Mouse (Mus musculus): ENCODE measurements at regions not wholly inside any gene's neighbourhood (a gene's known extent, or its start where the extent isn't known, plus 50 kb on each side); places are given as distances from the start of the nearest gene placed in this dataset.

GRCm38 (mm10) chr3:42154909-42155308 is 412.5 kb downstream of the D3Ertd751e start:
- WGBS: 61% methylated on average over 4 of the region's 4 CpGs
- Histone ChIP-seq H3K4me3 (replicated peaks) (no peak overlapping the region), H3K9ac (no peak overlapping the region), H3K9me3 (replicated peaks) (no peaks in the 10 kb centered on the region), H3K4me1 (no peaks in the 10 kb centered on the region), H3K4me2 (no peak overlapping the region), H3K27me3 (no peaks in the 10 kb centered on the region), H3K36me3 (no peaks in the 10 kb centered on the region), H3K27ac (no peak overlapping the region)
- ATAC-seq (replicated peaks; ENCODE audit: low FRiP score): no peak

DNA sequence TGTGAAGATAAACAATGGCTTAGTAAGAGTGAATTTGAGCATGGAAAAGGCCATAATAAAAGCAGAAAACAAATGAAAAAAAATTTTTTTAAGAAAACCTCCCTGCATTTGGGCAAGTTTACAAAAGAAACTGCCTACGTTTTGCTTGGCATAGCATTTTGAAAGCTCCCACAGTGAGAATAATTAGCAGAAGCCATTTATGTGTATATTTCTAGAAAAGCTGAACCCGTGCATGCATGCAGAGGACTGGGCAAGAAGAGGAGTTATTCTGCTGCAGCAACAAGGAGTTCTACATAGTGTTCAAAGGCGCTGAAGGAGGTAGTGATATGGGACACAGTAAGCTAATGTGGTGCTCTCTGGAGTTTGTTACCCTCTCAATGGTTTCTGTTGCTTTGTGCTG is 421.3 kb downstream of the D3Ertd751e start:
- no peak overlapping the region for H3K4me2 ChIP-seq
- no peak overlapping the region for H3K27ac ChIP-seq
- no peak for ATAC-seq (replicated peaks; ENCODE audit: low FRiP score)
- H3K27me3 ChIP-seq: no peaks in the 10 kb centered on the region
- H3K9ac ChIP-seq: no peak overlapping the region
- no peaks in the 10 kb centered on the region for H3K9me3 ChIP-seq (replicated peaks)
- no peaks in the 10 kb centered on the region for H3K36me3 ChIP-seq
- no peak overlapping the region for H3K4me3 ChIP-seq (replicated peaks)
- no peaks in the 10 kb centered on the region for H3K4me1 ChIP-seq
- WGBS: 80% methylated on average over 3 of the region's 3 CpGs

GRCm38 (mm10) chr3:42199206-42199605 is 456.8 kb downstream of the D3Ertd751e start:
- Histone ChIP-seq H3K36me3 (no peaks in the 10 kb centered on the region), H3K9ac (no peak overlapping the region), H3K27me3 (no peaks in the 10 kb centered on the region), H3K4me3 (replicated peaks) (no peak overlapping the region), H3K4me2 (no peak overlapping the region), H3K4me1 (no peaks in the 10 kb centered on the region), H3K9me3 (replicated peaks) (no peaks in the 10 kb centered on the region), H3K27ac (no peak overlapping the region)
- 78% methylated on average over 1 of the region's 1 CpGs for WGBS
- ATAC-seq (replicated peaks; ENCODE audit: low FRiP score): no peak

GRCm38 (mm10) chr3:42201373-42201772 is 459.0 kb downstream of the D3Ertd751e start:
- Histone ChIP-seq H3K9me3 (replicated peaks) (no peaks in the 10 kb centered on the region), H3K4me1 (no peaks in the 10 kb centered on the region), H3K27ac (no peak overlapping the region), H3K4me3 (replicated peaks) (no peak overlapping the region), H3K4me2 (no peak overlapping the region), H3K9ac (no peak overlapping the region), H3K36me3 (no peaks in the 10 kb centered on the region), H3K27me3 (no peaks in the 10 kb centered on the region)
- WGBS: 87% methylated on average over 6 of the region's 6 CpGs
- ATAC-seq (replicated peaks; ENCODE audit: low FRiP score): no peak

GRCm38 (mm10) chr3:42205640-42206039 is 463.2 kb downstream of the D3Ertd751e start:
- Histone ChIP-seq H3K9me3 (replicated peaks) (no peaks in the 10 kb centered on the region), H3K4me2 (no peak overlapping the region), H3K9ac (no peak overlapping the region), H3K36me3 (no peaks in the 10 kb centered on the region), H3K4me3 (replicated peaks) (no peak overlapping the region), H3K27me3 (no peaks in the 10 kb centered on the region), H3K27ac (no peak overlapping the region), H3K4me1 (no peaks in the 10 kb centered on the region)
- 80% methylated on average over 4 of the region's 4 CpGs for WGBS
- ATAC-seq (replicated peaks; ENCODE audit: low FRiP score): no peak

DNA sequence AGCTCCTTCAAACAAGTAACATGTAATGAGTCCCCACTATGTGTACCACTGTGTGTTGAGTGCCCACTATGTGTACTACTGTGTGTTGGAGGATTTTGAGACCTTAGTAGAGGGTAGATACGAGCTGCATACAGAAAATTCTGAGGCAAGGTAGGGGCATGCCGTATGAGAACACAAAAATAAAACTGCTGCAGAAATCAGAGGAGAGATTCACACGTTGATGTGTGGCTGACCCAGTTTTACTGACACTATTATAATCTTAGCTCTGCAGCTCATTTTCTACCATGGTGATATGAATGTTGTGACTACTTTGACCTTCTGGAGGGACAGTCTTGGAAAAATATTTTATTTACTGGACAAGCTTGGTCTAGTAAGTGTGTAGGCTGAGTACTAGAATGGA is 469.0 kb downstream of the D3Ertd751e start:
- WGBS: 89% methylated on average over 3 of the region's 3 CpGs
- Histone ChIP-seq H3K9ac (no peak overlapping the region), H3K27me3 (no peaks in the 10 kb centered on the region), H3K27ac (no peak overlapping the region), H3K4me1 (peaks cover 9% of the 10 kb centered on the region; the same call in 1 of the 2 replicates), H3K36me3 (no peaks in the 10 kb centered on the region), H3K4me3 (replicated peaks) (no peak overlapping the region), H3K4me2 (no peak overlapping the region), H3K9me3 (replicated peaks) (no peaks in the 10 kb centered on the region)
- no peak for ATAC-seq (replicated peaks; ENCODE audit: low FRiP score)

GRCm38 (mm10) chr3:42212456-42212855 is 470.0 kb downstream of the D3Ertd751e start:
- no peaks in the 10 kb centered on the region for H3K9me3 ChIP-seq (replicated peaks)
- H3K4me1 ChIP-seq: peaks cover 9% of the 10 kb centered on the region; the same call in 1 of the 2 replicates
- H3K4me2 ChIP-seq: no peak overlapping the region
- ATAC-seq (replicated peaks; ENCODE audit: low FRiP score): no peak
- no peak overlapping the region for H3K9ac ChIP-seq
- no peak overlapping the region for H3K4me3 ChIP-seq (replicated peaks)
- H3K27ac ChIP-seq: no peak overlapping the region
- WGBS: 81% methylated on average over 5 of the region's 5 CpGs
- H3K36me3 ChIP-seq: no peaks in the 10 kb centered on the region
- H3K27me3 ChIP-seq: no peaks in the 10 kb centered on the region

GRCm38 (mm10) chr3:42213163-42213562 is 470.8 kb downstream of the D3Ertd751e start:
- H3K9ac ChIP-seq: no peak overlapping the region
- 86% methylated on average over 6 of the region's 6 CpGs for WGBS
- no peak overlapping the region for H3K4me3 ChIP-seq (replicated peaks)
- H3K4me2 ChIP-seq: no peak overlapping the region
- no peaks in the 10 kb centered on the region for H3K9me3 ChIP-seq (replicated peaks)
- peaks cover 9% of the 10 kb centered on the region; the same call in 1 of the 2 replicates for H3K4me1 ChIP-seq
- H3K27ac ChIP-seq: no peak overlapping the region
- ATAC-seq (replicated peaks; ENCODE audit: low FRiP score): no peak
- no peaks in the 10 kb centered on the region for H3K27me3 ChIP-seq
- H3K36me3 ChIP-seq: no peaks in the 10 kb centered on the region

GRCm38 (mm10) chr3:42214624-42215276 is 472.3 kb downstream of the D3Ertd751e start:
- H3K27ac ChIP-seq: no peak overlapping the region
- no peak overlapping the region for H3K4me3 ChIP-seq (replicated peaks)
- peaks cover 9% of the 10 kb centered on the region; the same call in 1 of the 2 replicates for H3K4me1 ChIP-seq
- H3K9ac ChIP-seq: no peak overlapping the region
- H3K36me3 ChIP-seq: no peaks in the 10 kb centered on the region
- WGBS: 33% methylated on average over 10 of the region's 10 CpGs
- H3K4me2 ChIP-seq: 0 out of 2 replicates have a peak overlapping the region, but pooled peaks have one; percentile 14
- no peaks in the 10 kb centered on the region for H3K27me3 ChIP-seq
- ATAC-seq (replicated peaks; ENCODE audit: low FRiP score): peak; percentile 78
- H3K9me3 ChIP-seq (replicated peaks): no peaks in the 10 kb centered on the region

DNA sequence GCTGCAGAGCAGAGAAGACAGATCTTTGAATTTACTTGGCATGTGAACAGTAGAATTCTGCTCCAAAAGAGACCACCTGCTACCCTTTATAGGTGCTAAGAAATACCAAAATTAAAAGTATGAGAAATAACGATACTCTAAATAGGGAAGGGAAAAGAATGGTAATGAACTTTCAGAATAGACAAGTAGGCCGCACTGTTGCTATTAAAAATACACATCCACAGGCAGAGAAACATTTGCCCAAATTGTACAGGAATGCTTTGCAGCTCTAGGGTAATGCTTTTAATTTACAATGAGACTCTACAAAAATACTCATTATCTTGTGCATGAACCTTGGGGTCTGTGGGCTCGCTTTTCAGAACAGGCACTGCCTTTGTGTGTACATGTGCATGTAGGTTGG is 476.3 kb downstream of the D3Ertd751e start:
- Histone ChIP-seq H3K36me3 (no peaks in the 10 kb centered on the region), H3K4me1 (peaks cover 9% of the 10 kb centered on the region; the same call in 1 of the 2 replicates), H3K4me2 (no peak overlapping the region), H3K9ac (no peak overlapping the region), H3K4me3 (replicated peaks) (no peak overlapping the region), H3K9me3 (replicated peaks) (no peaks in the 10 kb centered on the region), H3K27me3 (no peaks in the 10 kb centered on the region), H3K27ac (no peak overlapping the region)
- no peak for ATAC-seq (replicated peaks; ENCODE audit: low FRiP score)
- 92% methylated on average over 3 of the region's 3 CpGs for WGBS

GRCm38 (mm10) chr3:42227679-42228398 is 485.4 kb downstream of the D3Ertd751e start:
- 90% methylated on average over 4 of the region's 4 CpGs for WGBS
- no peak for ATAC-seq (replicated peaks; ENCODE audit: low FRiP score)
- 0 out of 2 replicates have a peak, but pooled peaks cover 3% of the 10 kb centered on the region for H3K9me3 ChIP-seq (replicated peaks)
- H3K4me1 ChIP-seq: no peaks in the 10 kb centered on the region
- H3K4me2 ChIP-seq: no peak overlapping the region
- H3K27ac ChIP-seq: no peak overlapping the region
- no peaks in the 10 kb centered on the region for H3K27me3 ChIP-seq
- no peak overlapping the region for H3K4me3 ChIP-seq (replicated peaks)
- H3K9ac ChIP-seq: no peak overlapping the region
- no peaks in the 10 kb centered on the region for H3K36me3 ChIP-seq

GRCm38 (mm10) chr3:42228399-42228755 is 486.0 kb downstream of the D3Ertd751e start:
- WGBS: 89% methylated on average over 3 of the region's 3 CpGs
- Histone ChIP-seq H3K4me2 (no peak overlapping the region), H3K9ac (no peak overlapping the region), H3K27me3 (no peaks in the 10 kb centered on the region), H3K27ac (no peak overlapping the region), H3K4me1 (no peaks in the 10 kb centered on the region), H3K4me3 (replicated peaks) (no peak overlapping the region), H3K9me3 (replicated peaks) (0 out of 2 replicates have a peak, but pooled peaks cover 3% of the 10 kb centered on the region), H3K36me3 (no peaks in the 10 kb centered on the region)
- no peak for ATAC-seq (replicated peaks; ENCODE audit: low FRiP score)
